Mouse (Mus musculus) CH12.LX (cell line): Measurements from ENCODE around the gene Klhl32. TPM values are rescaled to one million over a fixed set of nuclear protein-coding genes. Genes with fewer than 3 reads are reported as not detected.

Experiments used
- DNase-seq: peaks from one replicate; pipeline ENCODE4 v3.0.0-alpha.2; 2013; ENCODE audit errors: extremely low read depth
- H3K27ac ChIP-seq: 2 replicates; pipeline ENCODE4 v1.5.1; 2012; ENCODE audit warnings: low read depth, mild to moderate bottlenecking, control low read depth, moderate library complexity; ENCODE audit not compliant: insufficient read depth
- H3K27me3 ChIP-seq: replicated peaks from 2 replicates; pipeline ENCODE3; 2012; ENCODE audit warnings: inconsistent platforms
- H3K36me3 ChIP-seq, 2 experiments: replicated peaks in 1 of 2; 2 replicates each; pipeline versions ENCODE3 to v1.6.1; 2012; ENCODE audit warnings: inconsistent platforms in 1 of 2, low read length in 1 of 2, mild to moderate bottlenecking in 1 of 2, mixed read lengths in 1 of 2, moderate library complexity in 1 of 2; ENCODE audit not compliant: control insufficient read depth in 1 of 2, insufficient read depth in 1 of 2
- H3K4me1 ChIP-seq, 2 experiments: 2 replicates each; pipeline ENCODE4 v1.6.1; 2012; ENCODE audit warnings: inconsistent platforms in 1 of 2, moderate library complexity in 1 of 2; ENCODE audit not compliant: insufficient read depth in 2 of 2, control insufficient read depth in 1 of 2
- H3K4me2 ChIP-seq: 2 replicates; pipeline ENCODE4 v1.6.1; 2012; ENCODE audit warnings: low read depth, mild to moderate bottlenecking, control low read depth; ENCODE audit not compliant: poor library complexity, insufficient read depth, severe bottlenecking
- H3K4me3 ChIP-seq, 3 experiments: fragments of 150-350 bp in 1 of 3; sonication (generic) in 1 of 3; replicated peaks in 1 of 3; 2 replicates each; pipeline versions ENCODE3 to v1.5.1; 2011 to 2012; ENCODE audit warnings: low read depth in 2 of 3, low read length in 2 of 3, mild to moderate bottlenecking in 2 of 3, moderate library complexity in 2 of 3, control low read depth in 1 of 3, improper control_type of control experiment in 1 of 3, inconsistent platforms in 1 of 3, mixed read lengths in 1 of 3; ENCODE audit not compliant: poor library complexity in 1 of 3
- H3K79me2 ChIP-seq: replicated peaks from 2 replicates; pipeline ENCODE4 v1.6.1; 2012; ENCODE audit warnings: mild to moderate bottlenecking, moderate library complexity; ENCODE audit not compliant: control insufficient read depth, poor library complexity, insufficient read depth, severe bottlenecking; ENCODE audit errors: extremely low read depth
- H3K9ac ChIP-seq: 2 replicates; pipeline ENCODE4 v1.6.1; 2012; ENCODE audit warnings: low read depth, mild to moderate bottlenecking, control low read depth, moderate library complexity; ENCODE audit not compliant: insufficient read depth
- H3K9me3 ChIP-seq: replicated peaks from 2 replicates; pipeline ENCODE3; 2012; ENCODE audit warnings: low read length, inconsistent platforms, mixed read lengths
- BHLHE40 ChIP-seq: IDR thresholded peaks from 2 replicates; pipeline ENCODE4 v1.6.1; 2011; ENCODE audit warnings: mild to moderate bottlenecking, low read depth, low read length, improper control_type of control experiment
- CHD1 ChIP-seq: IDR thresholded peaks from 2 replicates; pipeline ENCODE4 v1.6.1; 2012; ENCODE audit warnings: low read depth, low read length, improper control_type of control experiment, inconsistent platforms
- ELF1 ChIP-seq: IDR thresholded peaks from 2 replicates; pipeline ENCODE4 v1.6.1; 2014; ENCODE audit warnings: low read depth, mild to moderate bottlenecking, inconsistent platforms, low read length, improper control_type of control experiment
- ETS1 ChIP-seq: conservative IDR thresholded peaks from 2 replicates; pipeline ENCODE4 v1.6.1; 2012; ENCODE audit warnings: low read depth, mild to moderate bottlenecking, inconsistent platforms, low read length, improper control_type of control experiment, moderate library complexity
- GABPA ChIP-seq: IDR thresholded peaks from 2 replicates; pipeline ENCODE4 v1.6.1; 2012; ENCODE audit warnings: low read depth, low read length, improper control_type of control experiment, inconsistent platforms; ENCODE audit not compliant: insufficient replicate concordance
- JUN ChIP-seq: IDR thresholded peaks from 2 replicates; pipeline ENCODE4 v1.6.1; 2011; ENCODE audit warnings: low read depth, mild to moderate bottlenecking, low read length, improper control_type of control experiment, moderate library complexity; ENCODE audit not compliant: insufficient read depth
- JUND ChIP-seq: conservative IDR thresholded peaks from 2 replicates; pipeline ENCODE4 v1.6.1; 2011; ENCODE audit warnings: low read depth, low read length, improper control_type of control experiment
- MEF2A ChIP-seq: IDR thresholded peaks from 2 replicates; pipeline ENCODE4 v1.6.1; 2014; ENCODE audit warnings: low read depth, mild to moderate bottlenecking, inconsistent platforms, low read length, improper control_type of control experiment, borderline replicate concordance
- MXI1 ChIP-seq: IDR thresholded peaks from 2 replicates; pipeline ENCODE4 v1.6.1; 2011; ENCODE audit warnings: mild to moderate bottlenecking, low read depth, low read length, improper control_type of control experiment
- NRF1 ChIP-seq: IDR thresholded peaks from 2 replicates; pipeline ENCODE4 v1.6.1; 2014; ENCODE audit warnings: low read depth, mild to moderate bottlenecking, inconsistent platforms, low read length, improper control_type of control experiment, moderate library complexity
- POLR2A ChIP-seq: IDR thresholded peaks from 2 replicates; pipeline ENCODE4 v1.6.1; 2011; ENCODE audit warnings: low read depth, mild to moderate bottlenecking, improper control_type of control experiment, low read length
- TBP ChIP-seq: conservative IDR thresholded peaks from 2 replicates; pipeline ENCODE4 v1.6.1; 2011; ENCODE audit warnings: low read depth, low read length, improper control_type of control experiment
- USF1 ChIP-seq: IDR thresholded peaks from 2 replicates; pipeline ENCODE4 v1.6.1; 2014; ENCODE audit warnings: low read depth, mild to moderate bottlenecking, inconsistent platforms, low read length, improper control_type of control experiment
- ZMIZ1 ChIP-seq: IDR thresholded peaks from 2 replicates; pipeline ENCODE4 v1.6.1; 2012; ENCODE audit warnings: low read depth, mild to moderate bottlenecking, inconsistent platforms, low read length, improper control_type of control experiment
- ZNF384 ChIP-seq: IDR thresholded peaks from 2 replicates; pipeline ENCODE4 v1.6.1; 2012; ENCODE audit warnings: low read depth, low read length, improper control_type of control experiment, inconsistent platforms
- dilution Hi-C: fragments of 300-500 bp; cut with MboI; formaldehyde crosslinking; loops from 2 replicates; pipeline ENCODE4 v1.14.3; 2020; ENCODE audit warnings: low sequenced_read_pairs; ENCODE audit not compliant: extremely low pct_unique_long_range_greater_than_20kb, extremely low pct_ligation_motif_present
- in situ Hi-C: fragments of 300-500 bp; cut with MboI; formaldehyde crosslinking; loops from 3 replicates; pipeline ENCODE4 v1.14.3; 2019; ENCODE audit warnings: low sequenced_read_pairs, low pct_ligation_motif_present, low pct_unique_long_range_greater_than_20kb, mixed read lengths
- polyA plus RNA-seq: library from polyadenylated mRNA; unstranded; fragments of >175 nt; gene quantifications from 2 replicates; pipeline ENCODE4 v1.2.1, GENCODE M21; 2012; ENCODE audit warnings: low read depth; ENCODE audit not compliant: insufficient read length
- total RNA-seq, 2 experiments: library from RNA; depleted of rRNA; stranded (reverse); fragments of 300-350 nt in 1 of 2; fragments of >200 nt in 1 of 2; gene quantifications; 2 replicates each; pipeline ENCODE4 v1.2.3; 2012 to 2014

The Klhl32 gene
- total RNA-seq (2012; rRNA removed) (0.38 and 0.55 TPM in 2 replicates), total RNA-seq (2014; rRNA removed) (0.60 and 0.85 TPM in 2 replicates), polyA plus RNA-seq (0.87 and 1.1 TPM in 2 replicates)

- in situ Hi-C loops: no loop called here
Observed at GRCm38 (mm10) chr4:24850401-24851325, at the start of gene Klhl32. TSS of gene Klhl32 (minus strand) at chr4:24851124.

GRCm38 (mm10) chr4:24899146-24899545 lies 48.2 kb upstream of the Klhl32 start:
- peak overlapping the region; percentile 80 to 83 (median 83) for H3K4me3 ChIP-seq
- peak overlapping the region; percentile 99 for H3K4me2 ChIP-seq
- H3K36me3 ChIP-seq: peaks cover 7 to 31% of the 10 kb centered on the region in 2 experiments
- H3K27me3 ChIP-seq: no peaks in the 10 kb centered on the region
- peaks cover 11% of the 10 kb centered on the region for H3K79me2 ChIP-seq
- H3K9ac ChIP-seq: peak overlapping the region; percentile 85
- dilution Hi-C loops (no loop called here), in situ Hi-C loops (loop anchor here (5.0 kb wide), 1 partner anchor 182 kb away; no protein-coding TSS in a partner anchor)
- H3K27ac ChIP-seq: no peak overlapping the region
- DNase-seq: peak; percentile 13
- no peak for TF ChIP-seq ZNF384
- no peak for TF ChIP-seq NRF1
- no peak for TF ChIP-seq TBP
- TF ChIP-seq CHD1: no peak
- no peak for TF ChIP-seq GABPA
- no peak for TF ChIP-seq ZMIZ1
- no peak for TF ChIP-seq BHLHE40
- no peak for TF ChIP-seq ETS1
- no peak for TF ChIP-seq JUND
- TF ChIP-seq JUN: no peak
- no peak for TF ChIP-seq USF1
- TF ChIP-seq MEF2A: no peak
- no peaks in the 10 kb centered on the region for H3K4me1 ChIP-seq
- no peaks in the 10 kb centered on the region for H3K9me3 ChIP-seq

More at GRCm38 (mm10) chr4:24850401-24851325, at the start of gene Klhl32:
- H3K27me3 ChIP-seq: no peaks in the 10 kb centered on the region
- no peaks in the 10 kb centered on the region for H3K36me3 ChIP-seq
- TF ChIP-seq BHLHE40 (peak; percentile 5; the same call in 1 of the 2 replicates), MXI1 (no peak), ELF1 (peak; percentile 73), POLR2A (peak; percentile 33; the same call in 1 of the 2 replicates)
- H3K27ac ChIP-seq: no peak within 1 kb of the TSS
- peak within 1 kb of the TSS; percentile 83 for H3K4me2 ChIP-seq
- H3K9me3 ChIP-seq: no peaks in the 10 kb centered on the region
- no peaks in the 10 kb centered on the region; a peak in 1 of 4 replicates for H3K4me1 ChIP-seq
- dilution Hi-C loops: no loop called here
- H3K9ac ChIP-seq: peak within 1 kb of the TSS; percentile 45
- H3K4me3 ChIP-seq: peak within 1 kb of the TSS; percentile 38 to 70 (median 57)
- peak; percentile 40 for DNase-seq
- H3K79me2 ChIP-seq: no peaks in the 10 kb centered on the region
